Mouse (Mus musculus) myocyte (in vitro differentiated cells): Measurements from ENCODE around the gene Gm21973. TPM values are rescaled to one million over a fixed set of nuclear protein-coding genes. Genes with fewer than 3 reads are reported as not detected.

Experiments
- H3K27me3 ChIP-seq: one replicate; pipeline ENCODE4 v1.6.1; 2011; ENCODE audit not compliant: control insufficient read depth, insufficient read depth, insufficient read length
- H3K36me3 ChIP-seq: one replicate; pipeline ENCODE4 v1.6.1; 2011; ENCODE audit not compliant: control insufficient read depth, insufficient read depth
- H3K4me2 ChIP-seq: one replicate; pipeline ENCODE4 v1.6.1; 2011; ENCODE audit warnings: low read depth, control low read depth
- H3K4me3 ChIP-seq: one replicate; pipeline ENCODE4 v1.5.1; 2011; ENCODE audit warnings: mild to moderate bottlenecking, control low read depth, moderate library complexity
- H3K79me2 ChIP-seq: one replicate; pipeline ENCODE4 v1.6.1; 2011; ENCODE audit not compliant: control insufficient read depth, insufficient read depth
- H3ac ChIP-seq: one replicate; pipeline ENCODE4 v1.6.1; 2011; ENCODE audit not compliant: control insufficient read depth, insufficient read length
- CEBPB ChIP-seq: IDR thresholded peaks from 2 replicates; pipeline ENCODE4 v1.6.1; 2011; ENCODE audit warnings: mild to moderate bottlenecking, moderate library complexity; ENCODE audit not compliant: poor library complexity, insufficient read depth, severe bottlenecking
- E2F4 ChIP-seq: IDR thresholded peaks from one replicate; pipeline ENCODE4 v1.6.1; 2011; ENCODE audit warnings: mild to moderate bottlenecking, control low read depth, moderate library complexity; ENCODE audit not compliant: insufficient read depth
- MAX ChIP-seq: IDR thresholded peaks from one replicate; pipeline ENCODE4 v1.6.1; 2011; ENCODE audit warnings: low read depth, mild to moderate bottlenecking, control low read depth
- MYOD1 ChIP-seq, 3 experiments: IDR thresholded peaks; one replicate each; pipeline ENCODE4 v1.6.1; 2011; ENCODE audit warnings: control low read depth in 2 of 3, low read depth in 2 of 3, mild to moderate bottlenecking in 2 of 3, moderate library complexity in 1 of 3; ENCODE audit not compliant: insufficient read length in 2 of 3, control insufficient read depth in 1 of 3
- MYOG ChIP-seq, 3 experiments: IDR thresholded peaks; one replicate each; pipeline ENCODE4 v1.6.1; 2011; ENCODE audit warnings: control low read depth in 2 of 3, low read depth in 2 of 3, mild to moderate bottlenecking in 2 of 3; ENCODE audit not compliant: insufficient read length in 2 of 3, control insufficient read depth in 1 of 3, insufficient read depth in 1 of 3
- POLR2A ChIP-seq: IDR thresholded peaks from one replicate; pipeline ENCODE4 v1.6.1; 2011; ENCODE audit warnings: low read depth, mild to moderate bottlenecking, control low read depth, moderate library complexity; ENCODE audit not compliant: insufficient read length
- POLR2AphosphoS2 ChIP-seq: IDR thresholded peaks from one replicate; pipeline ENCODE4 v1.6.1; 2011; ENCODE audit warnings: low read depth, control low read depth; ENCODE audit not compliant: insufficient read length
- REST ChIP-seq: IDR thresholded peaks from one replicate; pipeline ENCODE4 v1.6.1; 2011; ENCODE audit warnings: mild to moderate bottlenecking, control low read depth, moderate library complexity; ENCODE audit not compliant: insufficient read depth, insufficient read length
- SRF ChIP-seq: IDR thresholded peaks from one replicate; pipeline ENCODE4 v1.6.1; 2011; ENCODE audit warnings: low read depth; ENCODE audit not compliant: control insufficient read depth, insufficient read length
- TCF12 ChIP-seq: IDR thresholded peaks from one replicate; pipeline ENCODE4 v1.6.1; 2011; ENCODE audit warnings: mild to moderate bottlenecking, control low read depth; ENCODE audit not compliant: poor library complexity, insufficient read depth, severe bottlenecking
- TCF3 ChIP-seq: IDR thresholded peaks from one replicate; pipeline ENCODE4 v1.6.1; 2011; ENCODE audit warnings: low read depth, control low read depth; ENCODE audit not compliant: insufficient read length
- USF1 ChIP-seq: IDR thresholded peaks from one replicate; pipeline ENCODE4 v1.6.1; 2011; ENCODE audit warnings: low read depth, mild to moderate bottlenecking, control low read depth, moderate library complexity
- polyA plus RNA-seq: library from polyadenylated mRNA; unstranded; fragments of >200 nt; fragmentation: generic; extraction: Trizol; gene quantifications from one replicate; pipeline ENCODE4 v1.2.1, GENCODE M21; 2012; ENCODE audit warnings: missing spikeins

The Gm21973 gene
- polyA plus RNA-seq, 1 experiment: not detected

GRCm38 (mm10) chr15:10409842-10410241, 84.7 kb downstream of the Gm21973 start:
- H3K4me3 ChIP-seq: no peak overlapping the region
- no peaks in the 10 kb centered on the region for H3K79me2 ChIP-seq
- TF ChIP-seq MYOG (IDR thresholded peaks at IDR 0.05; ENCODE audit: control insufficient read depth in 1 of 3, insufficient read depth in 1 of 3, insufficient read length in 2 of 3, low read depth in 2 of 3) (no peak), POLR2A (no peak), USF1 (no peak), TCF12 (no peak), E2F4 (no peak), TCF3 (no peak), POLR2AphosphoS2 (no peak), CEBPB (no peak)
- H3ac ChIP-seq: no peak overlapping the region
- no peaks in the 10 kb centered on the region for H3K27me3 ChIP-seq
- no peaks in the 10 kb centered on the region for H3K36me3 ChIP-seq
- H3K4me2 ChIP-seq: no peak overlapping the region

GRCm38 (mm10) chr15:10410881-10411280, 85.7 kb downstream of the Gm21973 start:
- Histone ChIP-seq H3K27me3 (no peaks in the 10 kb centered on the region), H3K4me3 (no peak overlapping the region), H3K36me3 (no peaks in the 10 kb centered on the region), H3K79me2 (no peaks in the 10 kb centered on the region), H3ac (no peak overlapping the region), H3K4me2 (no peak overlapping the region)
- TF ChIP-seq MAX (no peak), USF1 (no peak), TCF12 (no peak), MYOD1 (IDR thresholded peaks at IDR 0.05; ENCODE audit: control insufficient read depth in 1 of 3, insufficient read length in 2 of 3, low read depth in 2 of 3) (no peak), SRF (no peak), POLR2A (no peak), E2F4 (no peak), CEBPB (no peak), MYOG (IDR thresholded peaks at IDR 0.05; ENCODE audit: control insufficient read depth in 1 of 3, insufficient read depth in 1 of 3, insufficient read length in 2 of 3, low read depth in 2 of 3) (no peak), TCF3 (no peak), REST (no peak), POLR2AphosphoS2 (no peak)

GRCm38 (mm10) chr15:10413656-10414055, 88.5 kb downstream of the Gm21973 start:
- no peak overlapping the region for H3K4me3 ChIP-seq
- H3K36me3 ChIP-seq: no peaks in the 10 kb centered on the region
- no peak overlapping the region for H3ac ChIP-seq
- H3K27me3 ChIP-seq: no peaks in the 10 kb centered on the region
- TF ChIP-seq TCF3 (no peak), TCF12 (no peak), POLR2A (no peak), USF1 (no peak), REST (no peak), CEBPB (no peak), MYOD1 (IDR thresholded peaks at IDR 0.05; ENCODE audit: control insufficient read depth in 1 of 3, insufficient read length in 2 of 3, low read depth in 2 of 3) (no peak), E2F4 (no peak), SRF (no peak)
- H3K4me2 ChIP-seq: no peak overlapping the region
- H3K79me2 ChIP-seq: no peaks in the 10 kb centered on the region

DNA sequence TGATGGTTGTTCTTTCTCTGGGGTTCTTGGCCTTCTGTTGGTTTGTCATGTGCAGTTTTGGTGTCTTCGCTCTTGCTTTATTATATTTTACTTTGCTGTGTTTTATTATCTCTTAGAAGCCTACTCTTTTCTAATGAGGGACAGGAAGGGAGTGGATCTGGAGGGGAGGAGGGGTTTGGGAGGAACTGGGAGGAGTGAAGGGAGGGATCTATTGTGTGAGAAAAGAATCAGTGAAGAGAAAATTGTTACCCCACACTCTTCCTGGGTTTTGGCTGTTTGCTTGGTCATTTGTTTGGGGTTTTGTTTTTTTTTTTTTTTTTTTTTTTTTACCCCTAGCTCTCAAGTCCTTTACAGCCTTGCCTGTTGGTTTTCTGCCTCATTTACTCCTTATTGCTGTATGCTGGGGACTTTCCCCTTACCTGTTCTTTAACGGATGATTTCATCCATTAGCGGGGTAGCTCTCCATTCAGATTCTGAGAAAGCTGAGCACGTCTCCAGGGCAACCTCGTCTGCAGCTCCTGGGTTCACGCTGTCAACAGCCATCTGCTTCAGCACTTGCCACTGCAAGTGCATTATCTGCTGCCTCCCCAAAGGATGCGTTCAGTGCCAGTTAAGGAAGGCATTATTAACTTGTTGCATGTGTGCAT, 96.1 kb downstream of the Gm21973 start:
- no peak for TF ChIP-seq MYOG (IDR thresholded peaks at IDR 0.05; ENCODE audit: control insufficient read depth in 1 of 3, insufficient read depth in 1 of 3, insufficient read length in 2 of 3, low read depth in 2 of 3)
- TF ChIP-seq MAX: no peak
- no peak for TF ChIP-seq CEBPB
- no peak for TF ChIP-seq TCF3
- TF ChIP-seq POLR2AphosphoS2: no peak
- TF ChIP-seq E2F4: no peak
- no peak for TF ChIP-seq MYOD1 (IDR thresholded peaks at IDR 0.05; ENCODE audit: control insufficient read depth in 1 of 3, insufficient read length in 2 of 3, low read depth in 2 of 3)
- TF ChIP-seq POLR2A: no peak
- TF ChIP-seq TCF12: no peak
- no peak for TF ChIP-seq USF1
- no peak for TF ChIP-seq REST
- no peak for TF ChIP-seq SRF
- H3K79me2 ChIP-seq: no peaks in the 10 kb centered on the region
- no peaks in the 10 kb centered on the region for H3K36me3 ChIP-seq
- H3ac ChIP-seq: no peak overlapping the region
- H3K4me2 ChIP-seq: no peak overlapping the region
- H3K27me3 ChIP-seq: no peaks in the 10 kb centered on the region
- H3K4me3 ChIP-seq: no peak overlapping the region
